Mouse (Mus musculus) CH12.LX (cell line): Measurements from ENCODE around the gene Ror1.

ENCODE experiments used
- ELF1 ChIP-seq: IDR thresholded peaks from 2 replicates; pipeline ENCODE4 v1.6.1; 2014; ENCODE audit warnings: low read depth, mild to moderate bottlenecking, inconsistent platforms, low read length, improper control_type of control experiment
- ETS1 ChIP-seq: conservative IDR thresholded peaks from 2 replicates; pipeline ENCODE4 v1.6.1; 2012; ENCODE audit warnings: low read depth, mild to moderate bottlenecking, inconsistent platforms, low read length, improper control_type of control experiment, moderate library complexity

DNA sequence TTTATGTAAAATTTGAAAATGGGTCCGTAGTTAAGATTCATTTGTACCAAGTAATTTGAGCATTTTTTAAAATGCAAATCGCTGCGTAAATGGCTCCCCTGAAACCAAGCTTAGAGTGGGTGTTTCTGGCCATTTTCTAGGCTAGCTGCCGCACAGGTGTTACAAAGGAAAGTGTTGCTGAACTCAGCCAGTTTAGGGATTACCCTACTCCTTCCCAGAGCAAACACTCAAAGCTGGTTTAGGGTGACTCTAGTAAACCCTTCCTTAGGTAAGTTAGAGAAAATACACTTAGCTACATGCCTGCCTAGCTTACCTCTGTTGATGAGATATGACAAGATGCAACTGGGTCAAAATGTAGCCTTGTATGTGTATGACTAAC lies 340.6 kb downstream of the Ror1 start:
- no peak for TF ChIP-seq ETS1
- no peak for TF ChIP-seq ELF1
